Mouse (Mus musculus) natural killer cell, adult 2 months (primary cell): ENCODE measurements at regions not wholly inside any gene's neighbourhood (a gene's known extent, or its start where the extent isn't known, plus 50 kb on each side); places are given as distances from the start of the nearest gene placed in this dataset.

ENCODE experiments used
- DNase-seq, 2 experiments: peaks; one replicate each; pipeline ENCODE4 v3.0.0; 2022; ENCODE audit warnings: low spot score in 2 of 2

DNA sequence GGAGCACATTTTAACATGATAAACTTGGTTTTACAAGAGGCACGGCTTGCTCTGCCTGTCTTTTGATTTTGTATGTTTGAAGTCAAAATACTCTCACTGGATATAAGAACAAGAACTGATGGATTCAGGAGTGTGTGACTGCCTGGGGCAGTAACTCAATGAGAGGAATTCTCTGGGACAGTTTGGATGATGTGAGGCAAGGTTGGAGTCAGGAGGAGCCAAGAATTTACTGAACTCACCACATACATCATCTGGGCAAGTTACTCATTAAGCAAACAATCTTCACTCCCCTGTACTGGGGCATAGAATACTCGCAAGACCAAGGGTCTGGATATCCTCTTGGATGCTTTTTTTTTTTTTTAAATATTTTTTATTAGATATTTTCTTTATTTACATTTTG lies 87.7 kb upstream of the 4933412E24Rik start:
- DNase-seq = no peak

DNA sequence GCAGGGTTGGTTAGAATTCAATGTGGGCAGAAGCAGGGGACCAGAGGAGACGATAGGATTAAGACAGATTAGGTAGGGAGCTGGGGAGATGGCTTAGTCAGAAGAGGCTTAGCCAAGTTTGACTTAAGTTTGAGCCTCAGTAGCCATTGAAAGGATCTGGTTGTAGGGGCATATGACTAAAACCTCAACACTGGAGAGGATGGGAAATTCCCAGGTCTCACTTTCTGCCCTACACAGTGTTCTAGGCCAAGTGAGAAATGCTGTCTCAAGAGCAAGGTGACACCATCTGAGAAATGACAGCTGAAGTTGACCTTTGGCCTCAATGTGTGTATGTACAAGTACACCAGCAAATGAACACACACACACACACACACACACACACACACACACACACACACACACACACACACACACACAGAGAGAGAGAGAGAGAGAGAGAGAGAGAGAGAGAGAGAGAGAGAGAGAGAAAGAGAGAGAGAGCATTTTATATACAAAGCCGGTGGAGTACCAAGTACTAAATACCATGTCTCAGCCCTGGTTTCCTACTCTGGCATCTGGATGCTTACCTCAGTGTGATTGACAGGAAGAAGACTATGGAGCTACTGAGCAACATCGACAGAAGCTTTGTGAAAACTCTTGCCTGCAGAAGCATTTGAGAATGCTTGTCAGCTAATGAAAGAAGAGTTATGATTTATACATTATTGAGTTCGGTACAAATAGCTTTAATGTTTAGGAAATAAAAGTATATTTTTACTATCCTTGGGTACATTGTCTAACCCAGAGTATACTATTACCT lies 85.3 kb upstream of the 4933412E24Rik start:
- DNase-seq = peak; percentile 53 to 79

DNA sequence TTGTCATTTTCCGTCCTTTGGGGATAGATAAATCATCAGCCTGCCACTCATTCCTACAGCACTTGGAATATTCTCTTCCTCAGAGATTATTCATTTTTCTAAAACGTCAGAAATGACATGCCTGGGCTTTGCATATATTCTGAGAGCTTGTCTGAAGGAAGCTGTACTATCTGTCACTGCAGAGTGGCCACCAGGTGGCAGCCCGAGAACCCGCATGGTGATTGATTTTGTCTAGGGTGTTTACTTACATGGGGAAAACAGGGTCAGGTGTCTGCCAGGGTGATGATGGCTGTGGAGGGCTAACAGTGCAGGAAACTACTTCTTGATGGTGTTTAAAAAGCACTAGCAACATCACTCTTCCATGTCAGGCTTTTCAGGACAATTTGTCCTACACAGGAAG lies 80.7 kb upstream of the 4933412E24Rik start:
- peak; percentile 85 to 89 for DNase-seq

DNA sequence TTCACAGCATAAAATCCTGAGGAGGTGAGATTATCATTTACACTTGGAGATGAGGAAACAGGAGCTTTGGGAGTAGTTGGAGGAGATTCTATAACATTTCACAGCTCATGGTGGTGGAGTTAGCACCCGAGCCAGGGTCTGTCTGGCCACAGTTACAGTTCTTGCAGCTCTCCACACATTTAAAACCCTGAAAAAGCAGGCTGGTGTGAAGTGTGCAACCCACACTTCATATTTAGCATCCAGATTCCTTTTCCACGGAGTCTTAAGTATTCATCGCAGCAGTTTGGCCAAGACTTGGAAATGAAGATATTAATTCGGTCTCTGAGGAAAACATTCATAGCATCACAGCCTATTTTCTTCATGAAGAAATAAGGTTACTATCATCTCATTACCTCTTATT lies 79.7 kb upstream of the 4933412E24Rik start:
- no peak for DNase-seq

DNA sequence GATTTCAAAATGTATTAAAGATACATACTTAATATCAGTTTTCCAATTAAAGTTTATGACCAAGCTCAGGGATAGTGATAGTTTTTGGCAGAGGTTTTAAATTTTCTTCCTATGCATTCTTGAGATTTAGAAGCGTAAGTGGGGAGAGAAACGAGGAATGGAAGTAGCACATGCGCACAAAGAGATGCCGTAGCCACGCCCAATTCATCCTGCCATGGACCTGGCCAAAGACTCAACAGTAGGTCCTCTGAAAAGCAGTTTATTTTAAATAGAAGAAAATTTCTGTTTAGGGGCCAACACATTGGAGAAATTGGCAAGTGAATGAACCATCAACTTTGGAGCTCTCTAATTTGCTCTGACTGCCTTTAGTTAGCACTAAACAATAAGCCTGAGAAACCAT lies 73.5 kb upstream of the 4933412E24Rik start:
- DNase-seq = no peak

DNA sequence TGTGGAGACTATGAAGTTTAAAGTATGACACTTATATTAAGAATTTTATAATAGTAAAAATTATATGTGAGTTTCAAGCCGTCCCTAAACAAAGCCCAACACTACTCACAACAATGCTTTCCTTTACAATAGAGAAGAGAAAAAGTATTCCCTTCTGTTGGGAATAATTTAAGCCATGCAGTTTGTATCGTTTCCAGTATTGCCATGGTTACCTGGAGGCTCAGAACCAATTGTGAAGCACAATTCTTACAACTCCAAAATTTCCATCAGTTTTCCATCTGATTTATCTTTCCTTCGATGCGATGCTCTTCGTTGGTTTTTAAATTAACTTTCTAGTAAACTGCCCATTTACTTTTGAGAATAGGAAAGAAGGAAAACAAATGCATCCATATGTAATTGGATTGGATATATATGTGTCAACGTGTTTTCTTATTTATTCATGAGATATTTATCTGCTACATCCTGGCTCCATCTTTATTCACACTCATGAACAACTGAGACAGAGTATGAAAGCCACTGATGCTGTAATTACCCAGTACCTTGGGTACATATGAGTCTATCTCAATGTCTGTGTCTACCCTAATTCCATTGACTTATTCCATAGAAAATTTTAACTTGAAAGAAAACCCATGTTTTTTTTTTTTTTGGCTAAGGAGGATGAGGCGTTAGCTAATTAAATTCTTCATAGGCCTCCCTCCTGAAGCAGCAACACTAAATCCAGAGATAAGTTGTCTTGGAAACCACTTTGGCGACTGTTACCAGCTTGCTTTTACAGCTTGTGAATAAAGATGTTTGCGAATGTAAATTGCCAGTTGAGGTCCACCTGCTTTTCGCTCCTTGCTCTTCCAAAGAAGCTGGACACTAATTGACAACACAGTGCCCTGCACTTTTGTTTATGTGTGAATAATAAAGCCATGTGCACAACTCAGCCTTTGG lies 72.8 kb upstream of the 4933412E24Rik start:
- DNase-seq = no peak
